Mouse (Mus musculus) neural tube, embryonic 10.5 days (tissue): ENCODE results near the gene Id1.

Experiments
- DNase-seq: peaks from one replicate; pipeline ENCODE4 v3.0.0-alpha.2; 2017; ENCODE audit warnings: low spot score; ENCODE audit errors: extremely low spot score

The Id1 gene

GRCm38 (mm10) chr2:152723651-152724331 is 12.3 kb upstream of the Id1 start:
- DNase-seq, result peak; percentile 71

GRCm38 (mm10) chr2:152724332-152724723 is 11.7 kb upstream of the Id1 start:
- DNase-seq, result no peak

DNA sequence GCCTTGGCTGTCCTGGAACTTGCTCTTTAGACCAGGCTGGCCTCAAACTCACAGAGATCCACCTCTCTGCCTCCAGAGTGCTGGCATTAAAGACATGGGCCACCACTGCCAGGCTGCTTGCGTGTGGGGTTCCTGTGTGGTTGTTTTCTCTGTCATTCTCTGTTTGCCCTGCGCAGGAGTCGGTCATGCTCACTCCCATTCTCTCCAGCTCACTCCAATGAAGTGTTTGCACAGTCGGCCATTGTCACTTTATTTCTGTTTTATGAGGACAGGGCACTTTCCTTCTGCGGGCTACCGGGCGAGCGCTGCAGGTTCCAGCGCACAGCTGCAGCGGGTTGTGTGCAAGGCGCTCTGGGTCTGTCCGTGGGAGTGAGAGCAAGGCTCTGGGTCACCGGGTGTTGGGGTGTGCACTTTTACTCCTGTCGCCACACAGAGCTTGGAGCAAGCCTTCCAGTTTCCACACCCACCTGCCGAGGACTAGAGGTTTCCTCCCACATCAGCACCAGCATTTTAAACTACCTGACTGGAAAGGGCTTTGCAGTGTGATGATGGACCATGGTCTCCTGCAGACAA is 10.8 kb upstream of the Id1 start:
- peak; percentile 19 for DNase-seq

DNA sequence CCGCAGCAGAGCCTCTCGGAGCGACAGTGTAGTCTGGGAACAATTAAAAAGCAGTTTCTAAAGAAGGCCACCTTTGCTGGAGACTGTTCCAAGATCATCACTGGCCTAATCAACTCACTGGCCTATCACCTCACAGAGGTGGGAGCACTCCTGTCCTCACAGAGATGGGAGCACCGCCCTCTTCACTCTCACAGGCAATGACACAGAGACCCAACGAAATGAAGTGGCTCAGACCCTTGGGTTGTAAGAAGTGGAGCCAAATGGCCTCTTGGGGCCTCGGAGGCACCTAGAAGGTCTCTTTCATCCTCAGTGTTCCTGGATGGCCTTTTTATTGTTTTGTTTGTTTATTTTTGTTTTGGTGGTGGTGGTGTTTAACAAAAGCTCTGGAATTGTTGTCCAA is 9.8 kb upstream of the Id1 start:
- peak; percentile 13 for DNase-seq

- DNase-seq, result peak; percentile 12
These were observed 9.2 kb upstream of the Id1 start for GRCm38 (mm10) chr2:152726751-152727335.

GRCm38 (mm10) chr2:152727795-152728510 is 8.1 kb upstream of the Id1 start:
- peak; percentile 16 for DNase-seq

- DNase-seq, result no peak
These were observed 7.5 kb upstream of the Id1 start for GRCm38 (mm10) chr2:152728594-152728993.

GRCm38 (mm10) chr2:152729013-152729635 is 6.9 kb upstream of the Id1 start:
- peak; percentile 52 for DNase-seq

DNA sequence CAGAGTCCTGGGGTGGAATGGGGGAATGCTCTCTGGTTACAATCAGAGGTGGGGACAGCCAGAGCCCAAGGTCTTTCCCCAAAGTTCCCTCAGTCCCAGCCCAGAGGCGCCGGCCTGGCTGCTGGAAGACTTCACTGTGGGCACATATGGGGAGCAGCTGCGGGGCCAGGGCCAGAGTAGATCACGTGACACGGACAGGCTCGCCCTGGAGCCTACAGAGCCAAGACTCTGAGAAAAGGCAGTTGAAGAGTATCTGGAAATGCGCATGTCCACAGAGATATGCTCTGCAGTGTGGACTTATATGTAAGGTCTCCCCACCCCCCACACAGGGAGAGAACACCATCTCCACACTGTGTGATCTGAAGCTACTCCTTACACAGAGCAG is 6.4 kb upstream of the Id1 start:
- peak; percentile 86 for DNase-seq

GRCm38 (mm10) chr2:152733201-152733600 is 2.9 kb upstream of the Id1 start:
- DNase-seq, result no peak

GRCm38 (mm10) chr2:152734501-152734900 is 1.6 kb upstream of the Id1 start:
- no peak for DNase-seq

GRCm38 (mm10) chr2:152734984-152735383 is 1.1 kb upstream of the Id1 start:
- DNase-seq, result peak; percentile 98

GRCm38 (mm10) chr2:152736748-152737147 is 697 bp downstream of the Id1 start:
- no peak for DNase-seq

- no peak for DNase-seq
These were observed 1.5 kb downstream of the Id1 start for GRCm38 (mm10) chr2:152737306-152738221.

GRCm38 (mm10) chr2:152738341-152738740 is 2.3 kb downstream of the Id1 start:
- DNase-seq, result no peak

DNA sequence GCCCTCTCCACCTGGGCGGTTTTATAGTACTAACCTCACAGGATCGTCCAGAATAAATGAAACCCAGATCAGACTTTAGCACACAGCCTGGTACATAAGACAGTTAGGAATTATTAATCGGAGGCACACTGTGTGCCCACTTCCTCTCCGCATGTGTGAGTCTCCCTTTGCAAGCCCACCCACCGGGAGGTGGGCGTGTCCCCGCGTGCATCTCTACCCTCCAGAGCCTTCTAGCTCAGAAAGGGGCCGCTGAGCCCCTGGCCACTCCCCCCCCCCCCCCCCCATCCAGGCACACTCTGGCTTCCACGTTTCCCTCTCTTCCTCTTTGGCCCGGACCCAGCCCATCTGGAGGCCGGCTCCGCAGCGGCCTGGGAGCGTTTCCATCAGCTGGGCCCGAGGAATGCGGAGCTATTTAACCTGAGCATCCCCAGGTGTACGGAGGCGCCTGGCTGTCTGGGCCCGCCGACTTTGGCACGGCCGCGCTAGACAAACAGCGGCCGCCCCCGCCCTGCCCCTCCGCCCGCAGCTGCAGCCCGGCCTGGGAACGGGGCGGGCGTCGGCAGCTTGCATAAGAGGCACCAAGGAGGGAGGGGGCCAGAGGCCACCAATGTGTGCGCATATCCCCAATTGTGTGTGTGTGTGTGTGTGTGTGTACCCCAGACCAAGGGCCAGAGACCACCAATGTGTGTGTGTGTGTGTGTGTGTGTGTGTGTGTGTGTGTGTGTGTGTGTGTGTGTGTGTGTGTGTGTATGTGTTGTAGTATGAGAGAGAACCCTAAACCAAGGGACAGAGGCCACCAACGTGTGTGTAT is 3.2 kb downstream of the Id1 start:
- peak; percentile 84 for DNase-seq

GRCm38 (mm10) chr2:152739842-152740260 is 3.8 kb downstream of the Id1 start:
- DNase-seq, result peak; percentile 31

- no peak for DNase-seq
These were observed 4.4 kb downstream of the Id1 start for GRCm38 (mm10) chr2:152740490-152740889.

DNA sequence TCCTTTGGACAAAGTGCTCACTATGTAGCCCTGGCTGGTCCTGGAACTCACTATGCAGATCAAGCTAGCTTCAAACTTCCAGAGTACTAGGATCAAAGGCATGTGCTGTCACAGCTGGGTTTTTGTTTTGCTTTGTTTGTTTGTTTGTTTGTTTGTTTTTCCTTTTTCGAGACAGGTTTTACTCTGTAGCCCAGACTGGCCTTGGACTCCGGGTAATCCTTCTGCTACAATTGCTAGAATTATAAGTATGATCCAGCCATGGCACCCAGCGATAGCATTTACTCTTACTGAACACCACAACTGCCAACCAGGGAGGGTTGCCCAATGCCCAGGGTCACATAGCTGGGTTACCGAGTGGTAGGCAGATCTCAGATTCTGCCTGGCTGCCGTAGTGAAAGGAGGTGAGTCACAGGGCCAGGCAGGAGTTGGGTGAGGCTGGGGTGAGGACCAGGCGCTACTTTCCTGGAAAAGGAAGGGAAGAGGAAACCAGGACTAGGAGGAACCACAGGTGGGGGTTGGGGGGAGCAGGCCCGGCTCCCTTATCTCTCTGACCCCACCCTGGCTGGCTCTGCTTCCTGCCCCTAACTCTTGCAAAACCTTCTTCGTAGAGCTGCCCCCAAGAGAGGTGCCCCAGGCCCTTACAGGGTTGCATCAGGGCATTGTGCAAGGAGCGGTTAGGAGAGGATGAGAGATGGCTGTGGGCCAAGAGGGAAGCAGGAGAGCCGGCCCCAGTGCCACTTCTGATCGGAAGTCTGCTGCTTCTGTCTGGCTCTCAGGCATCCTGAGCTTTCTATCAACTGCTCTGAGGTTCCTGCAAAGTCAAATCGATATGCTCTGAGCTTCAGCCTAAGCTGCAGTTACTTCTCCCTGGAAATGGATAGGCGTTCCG is 5.3 kb downstream of the Id1 start:
- no peak for DNase-seq
